Mouse (Mus musculus) hindbrain, postnatal 0 days (tissue): ENCODE measurements at regions not wholly inside any gene's neighbourhood (a gene's known extent, or its start where the extent isn't known, plus 50 kb on each side); places are given as distances from the start of the nearest gene placed in this dataset.

Experiments used
- ATAC-seq: fragments of 200-750 bp; cut with Nextera tagmentation; 2 replicates; pipeline ENCODE4 v1.8.0; 2017; ENCODE audit warnings: mild to moderate bottlenecking, moderate TSS enrichment, moderate library complexity
- DNase-seq: peaks from one replicate; pipeline ENCODE4 v3.0.0-alpha.2; 2015; ENCODE audit warnings: low spot score
- H3K27ac ChIP-seq: fragments of 300-500 bp; sonication (generic); 2 replicates; pipeline ENCODE4 v1.5.1; 2014; ENCODE audit warnings: mild to moderate bottlenecking
- H3K27me3 ChIP-seq: fragments of 300-500 bp; sonication (generic); 2 replicates; pipeline ENCODE4 v1.6.1; 2014; ENCODE audit warnings: low read length, mixed read lengths; ENCODE audit not compliant: insufficient read depth
- H3K36me3 ChIP-seq: fragments of 300-500 bp; sonication (generic); 2 replicates; pipeline ENCODE4 v1.6.1; 2014; ENCODE audit warnings: low read length, mixed read lengths; ENCODE audit not compliant: insufficient read depth
- H3K4me1 ChIP-seq: fragments of 300-500 bp; sonication (generic); 2 replicates; pipeline ENCODE4 v1.6.1; 2014; ENCODE audit warnings: antibody characterized with exemption, low read length, mixed read lengths; ENCODE audit not compliant: insufficient read depth
- H3K4me2 ChIP-seq: fragments of 300-500 bp; sonication (generic); 2 replicates; pipeline ENCODE4 v1.6.1; 2014; ENCODE audit warnings: low read depth, mild to moderate bottlenecking, low read length, moderate library complexity, mixed read lengths
- H3K4me3 ChIP-seq: fragments of 300-500 bp; sonication (generic); 2 replicates; pipeline ENCODE4 v1.5.1; 2014; ENCODE audit warnings: low read length
- H3K9ac ChIP-seq: fragments of 300-500 bp; sonication (generic); replicated peaks from 2 replicates; pipeline ENCODE4 v1.6.1; 2014; ENCODE audit warnings: mild to moderate bottlenecking, low read length, moderate library complexity, mixed read lengths
- H3K9me3 ChIP-seq: fragments of 300-500 bp; sonication (generic); 2 replicates; pipeline ENCODE4 v1.6.1; 2016; ENCODE audit warnings: low read length, mixed read lengths
- CTCF ChIP-seq: IDR thresholded peaks from 2 replicates; pipeline ENCODE4 v1.5.1; 2016; ENCODE audit warnings: antibody characterized with exemption, control low read depth, low read depth
- WGBS: fragments of 180-500 bp; shearing (Covaris S2); extraction: QIAGEN DNeasy Blood & Tissue Kit; methylation state at CpG from one replicate; pipeline ENCODE4 v1.1.7; 2014; 5-methylcytosine and 5-hydroxymethylcytosine counted together

DNA sequence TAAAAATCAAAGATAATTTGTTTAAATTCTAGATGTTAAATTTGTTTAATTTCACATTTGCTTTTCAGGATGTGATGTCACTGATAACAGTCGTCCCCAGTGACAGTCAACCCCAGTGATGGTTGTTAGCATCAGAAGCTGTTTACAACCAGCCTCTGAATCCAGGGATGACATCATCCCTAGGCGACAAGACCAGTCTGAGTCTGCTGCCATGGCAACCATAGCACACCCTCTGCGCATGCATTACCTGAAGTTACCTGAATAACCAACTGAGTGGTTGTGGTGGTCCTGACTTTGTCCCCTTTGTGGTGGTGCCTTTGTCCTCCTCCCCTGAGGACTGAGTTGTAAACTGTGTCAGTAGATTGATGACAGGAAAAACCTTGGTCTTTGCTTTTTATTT lies 92.0 kb upstream of the Zfp644 start:
- Histone ChIP-seq H3K27me3 (no peaks in the 10 kb centered on the region), H3K4me1 (peaks cover 2% of the 10 kb centered on the region; the same call in 1 of the 2 replicates), H3K4me2 (no peak overlapping the region), H3K9ac (no peak overlapping the region), H3K9me3 (no peaks in the 10 kb centered on the region), H3K4me3 (no peak overlapping the region), H3K36me3 (no peaks in the 10 kb centered on the region), H3K27ac (no peak overlapping the region)
- TF ChIP-seq CTCF = no peak
- DNase-seq (peak; percentile 76), ATAC-seq (peak; percentile 84)
- WGBS = 43% methylated on average over 3 of the region's 3 CpGs

DNA sequence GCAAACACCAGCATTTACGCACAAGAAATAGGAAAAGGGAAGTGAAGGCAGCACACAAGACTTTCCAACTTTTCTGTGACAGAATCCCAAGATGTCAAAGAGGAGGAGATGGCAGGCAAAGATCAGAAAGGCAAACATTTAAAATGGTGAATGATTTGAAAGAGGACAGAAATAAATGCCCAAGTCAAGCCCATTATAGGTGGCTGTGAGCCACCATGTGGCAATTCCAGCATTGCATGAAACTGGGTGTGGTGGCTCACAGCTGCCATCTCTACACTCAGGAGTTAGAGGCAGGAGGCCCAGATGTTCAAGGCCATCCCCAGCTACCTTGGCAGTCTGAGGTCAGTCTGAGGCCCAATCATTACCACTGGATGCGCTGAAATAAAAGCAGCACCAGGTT lies 88.0 kb upstream of the Zfp644 start:
- WGBS = 74% methylated on average over 2 of the region's 2 CpGs
- H3K9ac ChIP-seq = no peak overlapping the region
- H3K36me3 ChIP-seq = no peaks in the 10 kb centered on the region
- no peak overlapping the region for H3K4me3 ChIP-seq
- DNase-seq (no peak), ATAC-seq (no peak)
- TF ChIP-seq CTCF = peak; percentile 30
- H3K9me3 ChIP-seq = no peaks in the 10 kb centered on the region
- no peaks in the 10 kb centered on the region for H3K27me3 ChIP-seq
- no peak overlapping the region for H3K4me2 ChIP-seq
- peaks cover 7% of the 10 kb centered on the region; the same call in 1 of the 2 replicates for H3K4me1 ChIP-seq
- no peak overlapping the region for H3K27ac ChIP-seq

DNA sequence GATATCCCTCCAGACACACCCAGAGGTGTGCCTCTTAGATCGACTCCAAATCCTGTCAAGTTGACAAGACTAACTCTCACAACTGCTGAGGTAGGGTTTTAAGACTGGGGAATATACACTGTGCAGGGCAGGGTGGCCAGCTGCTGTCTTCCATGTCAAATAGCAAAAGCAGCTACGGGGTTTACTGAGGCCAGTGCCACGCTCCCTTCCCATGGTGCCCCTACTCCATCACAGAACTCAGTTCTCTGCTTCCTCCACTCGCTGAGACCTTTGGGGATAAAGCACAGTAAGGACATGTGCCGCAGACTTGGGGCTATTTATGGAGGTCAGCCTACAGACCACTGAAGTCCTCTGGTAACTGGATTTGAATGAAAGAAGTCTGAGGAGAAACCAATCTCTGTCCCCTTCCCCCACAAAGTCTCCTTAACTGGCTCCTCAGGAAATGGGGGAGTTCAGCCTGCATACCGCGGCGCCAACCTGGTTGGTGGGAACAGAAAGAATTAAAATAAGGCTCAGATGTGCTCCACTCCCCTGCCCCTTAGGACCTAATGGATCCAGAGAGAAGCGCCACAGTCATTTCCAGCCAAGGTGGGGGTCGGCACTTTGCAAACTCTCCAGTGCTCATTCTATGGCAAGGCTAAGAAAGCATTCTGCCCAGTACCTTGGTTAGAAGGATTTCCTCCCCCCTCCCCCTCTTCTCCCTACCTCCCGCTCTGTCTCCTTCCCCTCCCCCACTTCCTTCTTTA lies 87.0 kb upstream of the Zfp644 start:
- no peak for TF ChIP-seq CTCF
- Histone ChIP-seq H3K36me3 (no peaks in the 10 kb centered on the region), H3K4me1 (peaks cover 7% of the 10 kb centered on the region; the same call in 1 of the 2 replicates), H3K4me3 (0 out of 2 replicates have a peak overlapping the region, but pooled peaks have one; percentile 7), H3K4me2 (peak overlapping the region; percentile 49), H3K27me3 (no peaks in the 10 kb centered on the region), H3K9me3 (no peaks in the 10 kb centered on the region), H3K27ac (no peak overlapping the region), H3K9ac (0 out of 2 replicates have a peak overlapping the region, but pooled peaks have one; percentile 21)
- ATAC-seq (0 out of 2 replicates have a peak, but pooled peaks have one; percentile 18), DNase-seq (no peak)
- WGBS = 22% methylated on average over 11 of the region's 11 CpGs

DNA sequence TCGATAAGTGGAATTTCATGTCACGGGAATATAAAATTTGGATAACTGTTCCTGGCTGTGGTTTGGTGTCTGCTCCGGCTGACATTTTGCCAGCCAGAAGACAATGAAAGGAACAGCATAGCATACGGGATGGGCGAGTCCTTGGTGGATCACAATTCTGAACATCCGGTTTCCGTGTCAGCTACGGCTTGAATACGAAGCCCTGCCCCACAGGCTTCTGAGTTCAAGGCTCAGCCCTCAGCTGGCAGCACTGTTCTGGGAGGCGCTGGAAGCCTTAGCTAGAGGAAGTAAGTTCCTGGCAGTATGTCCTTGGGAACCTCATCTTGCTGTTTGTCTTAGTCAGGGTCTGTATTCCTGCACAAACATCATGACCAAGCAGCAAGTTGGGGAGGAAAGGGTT lies 83.7 kb upstream of the Zfp644 start:
- no peak overlapping the region for H3K4me3 ChIP-seq
- DNase-seq (no peak), ATAC-seq (no peak)
- H3K27ac ChIP-seq = no peak overlapping the region
- no peaks in the 10 kb centered on the region for H3K36me3 ChIP-seq
- 90% methylated on average over 10 of the region's 10 CpGs for WGBS
- H3K27me3 ChIP-seq = no peaks in the 10 kb centered on the region
- H3K4me2 ChIP-seq = no peak overlapping the region
- peaks cover 7% of the 10 kb centered on the region; the same call in 1 of the 2 replicates for H3K4me1 ChIP-seq
- no peaks in the 10 kb centered on the region for H3K9me3 ChIP-seq
- no peak for TF ChIP-seq CTCF
- no peak overlapping the region for H3K9ac ChIP-seq

DNA sequence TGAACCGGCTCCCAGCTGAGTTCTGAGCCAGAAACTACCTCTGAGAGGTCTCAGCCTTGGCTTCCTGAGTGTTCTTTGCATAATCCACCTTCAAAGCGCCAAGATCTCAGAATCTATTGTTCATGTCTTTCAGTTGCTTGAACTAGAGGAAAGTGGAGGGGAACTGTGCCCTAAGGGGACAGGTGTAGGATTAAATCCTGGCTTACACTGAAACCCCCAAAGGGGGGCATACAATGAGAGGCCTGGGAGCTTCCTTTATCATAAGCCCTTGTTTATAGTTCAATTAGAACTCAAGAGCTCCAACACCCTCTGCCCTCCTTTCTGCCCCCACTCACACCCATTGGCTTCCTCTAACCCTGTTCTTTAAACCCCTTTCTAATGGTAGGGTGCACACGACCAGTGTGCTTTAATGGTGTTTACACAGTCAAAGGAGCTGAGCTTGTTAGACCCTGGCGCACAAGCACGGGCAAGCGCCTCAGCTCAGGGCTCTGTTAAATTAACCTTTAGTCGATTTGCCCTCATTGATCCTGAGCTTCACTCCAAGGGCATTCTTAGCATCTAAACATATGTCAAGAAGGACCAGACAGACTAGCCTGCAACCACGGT lies 81.2 kb upstream of the Zfp644 start:
- H3K27me3 ChIP-seq = no peaks in the 10 kb centered on the region
- no peaks in the 10 kb centered on the region for H3K9me3 ChIP-seq
- no peak overlapping the region for H3K27ac ChIP-seq
- no peak overlapping the region for H3K9ac ChIP-seq
- 52% methylated on average over 8 of the region's 8 CpGs for WGBS
- no peaks in the 10 kb centered on the region for H3K4me1 ChIP-seq
- no peak overlapping the region for H3K4me2 ChIP-seq
- DNase-seq (no peak), ATAC-seq (no peak)
- no peaks in the 10 kb centered on the region for H3K36me3 ChIP-seq
- TF ChIP-seq CTCF = no peak
- no peak overlapping the region for H3K4me3 ChIP-seq

DNA sequence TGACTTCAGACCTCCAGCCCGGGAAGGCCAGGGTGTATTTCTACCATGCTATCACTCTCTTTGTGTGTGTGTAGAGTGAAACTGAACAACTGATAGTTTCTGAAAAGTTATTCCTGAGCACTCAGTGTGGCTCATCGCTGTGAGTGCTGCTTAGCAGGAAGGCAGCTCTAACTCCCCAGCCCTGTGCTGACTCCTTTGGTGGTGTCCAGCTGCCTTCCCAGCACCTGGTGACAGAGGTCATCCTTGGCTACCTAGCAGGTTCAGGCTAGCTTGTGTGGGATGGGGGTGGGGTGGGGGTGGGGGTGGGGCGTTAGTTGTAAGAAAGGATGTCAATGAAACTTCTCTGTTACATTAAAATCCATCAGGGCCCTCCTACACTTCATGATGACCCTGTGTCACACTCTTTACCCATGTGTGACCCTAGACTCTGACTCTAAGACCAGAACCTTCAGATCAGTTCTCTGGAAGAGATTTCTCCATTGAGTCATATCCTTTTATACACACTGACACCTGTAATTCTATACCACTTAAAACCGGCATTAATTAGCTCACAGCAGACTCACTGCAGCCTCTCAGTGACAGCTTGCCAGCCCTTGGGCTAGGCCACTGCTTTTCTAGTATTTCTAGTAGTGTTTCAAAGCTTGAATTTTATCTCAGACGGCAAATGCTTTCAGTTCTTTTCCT lies 78.1 kb upstream of the Zfp644 start:
- ATAC-seq = no peak
- H3K27ac ChIP-seq = no peak overlapping the region
- WGBS = 59% methylated on average over 5 of the region's 5 CpGs

More for the DNA sequence above, 78.1 kb upstream of the Zfp644 start:
- no peak overlapping the region for H3K4me3 ChIP-seq
- no peaks in the 10 kb centered on the region for H3K27me3 ChIP-seq
- TF ChIP-seq CTCF = no peak
- DNase-seq = no peak
- H3K9ac ChIP-seq = no peak overlapping the region
- no peaks in the 10 kb centered on the region for H3K36me3 ChIP-seq
- no peaks in the 10 kb centered on the region for H3K4me1 ChIP-seq
- H3K9me3 ChIP-seq = no peaks in the 10 kb centered on the region
- no peak overlapping the region for H3K4me2 ChIP-seq
